Mouse (Mus musculus) lung, postnatal 14 days (tissue): ENCODE results near the gene Ikzf1.

Experiments
- DNase-seq: peaks from one replicate; pipeline ENCODE4 v3.0.0; 2021

The Ikzf1 gene

DNA sequence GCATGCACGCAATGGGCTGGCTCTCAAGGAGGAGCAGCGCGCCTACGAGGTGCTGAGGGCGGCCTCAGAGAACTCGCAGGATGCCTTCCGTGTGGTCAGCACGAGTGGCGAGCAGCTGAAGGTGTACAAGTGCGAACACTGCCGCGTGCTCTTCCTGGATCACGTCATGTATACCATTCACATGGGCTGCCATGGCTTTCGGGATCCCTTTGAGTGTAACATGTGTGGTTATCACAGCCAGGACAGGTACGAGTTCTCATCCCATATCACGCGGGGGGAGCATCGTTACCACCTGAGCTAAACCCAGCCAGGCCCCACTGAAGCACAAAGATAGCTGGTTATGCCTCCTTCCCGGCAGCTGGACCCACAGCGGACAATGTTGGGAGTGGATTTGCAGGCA, 84.5 kb downstream of the Ikzf1 start:
- no peak for DNase-seq

DNA sequence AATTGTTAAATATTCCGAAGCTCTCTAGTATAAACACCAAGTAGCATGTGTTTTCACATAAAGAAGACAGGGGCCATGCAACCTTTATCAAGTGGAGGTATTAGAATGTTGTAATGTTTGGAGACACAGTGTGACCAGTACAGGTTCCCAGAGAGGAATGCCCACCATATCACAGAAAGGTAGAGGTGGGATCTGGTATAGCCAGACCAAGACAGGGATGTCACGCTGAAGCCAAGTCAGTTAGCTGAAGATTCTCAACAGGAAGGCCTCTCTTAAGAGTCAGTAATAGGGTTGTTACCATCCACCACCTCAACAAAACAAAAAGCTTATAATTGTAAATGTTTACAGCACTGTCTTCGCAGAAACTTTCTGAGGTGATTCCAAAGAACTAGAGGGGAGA, 85.9 kb downstream of the Ikzf1 start:
- no peak for DNase-seq

DNA sequence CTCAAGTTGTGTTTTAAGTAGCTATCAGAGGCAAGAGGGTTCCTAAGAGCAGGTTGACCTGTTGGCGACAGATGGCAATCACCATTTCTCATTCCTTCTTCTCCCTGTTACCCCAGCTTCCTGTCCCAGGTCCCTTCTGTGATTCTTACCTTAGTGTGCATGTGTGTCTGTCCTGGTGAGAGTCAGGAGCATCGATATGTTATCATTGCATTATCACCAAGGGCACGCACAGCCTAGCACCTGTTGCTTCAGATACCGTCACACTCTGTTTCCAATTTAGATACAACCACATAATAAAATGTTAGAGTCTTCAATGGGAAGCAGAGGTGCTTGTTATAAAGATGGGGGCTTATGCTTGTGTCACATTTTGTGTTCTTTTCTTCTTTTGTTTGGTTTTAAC, 87.4 kb downstream of the Ikzf1 start:
- DNase-seq: no peak

DNA sequence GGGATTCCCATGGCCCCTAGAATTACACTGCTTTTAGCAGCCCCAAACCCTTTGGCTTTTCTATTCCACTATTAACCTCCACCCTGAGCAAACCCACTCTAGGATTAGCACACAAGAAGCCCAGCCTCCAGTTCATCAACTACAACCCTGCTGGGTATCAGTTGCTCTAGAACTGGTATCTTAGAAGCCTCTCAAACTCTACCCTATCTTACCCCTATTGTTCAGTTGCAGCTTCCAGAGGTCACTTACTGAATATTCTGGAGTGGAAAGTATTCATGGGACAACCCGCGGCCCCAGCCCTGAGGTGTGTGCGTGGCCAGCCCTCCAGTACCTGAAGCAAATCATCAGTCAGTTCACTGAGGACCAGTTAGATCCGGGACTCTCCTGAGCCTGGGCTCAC, 89.6 kb downstream of the Ikzf1 start:
- DNase-seq: no peak

DNA sequence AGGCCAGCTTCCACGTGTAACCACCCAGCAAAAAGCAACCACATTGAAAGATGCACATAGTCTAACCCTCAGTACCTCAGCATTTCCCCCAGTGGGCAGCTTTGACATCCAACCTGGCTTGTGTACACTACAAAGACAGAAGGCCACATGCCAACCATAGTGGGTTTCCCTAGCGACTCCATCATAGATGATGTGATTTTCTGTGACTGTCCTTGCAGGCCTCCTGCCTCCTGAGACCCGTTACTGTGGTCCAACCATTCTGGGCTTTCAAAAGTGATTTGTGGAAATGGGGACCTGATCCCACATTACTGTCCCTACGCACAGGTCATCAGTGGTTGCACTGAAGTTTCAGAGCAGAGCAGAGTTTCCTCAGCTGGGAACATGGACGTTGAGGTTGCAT, 90.1 kb downstream of the Ikzf1 start:
- no peak for DNase-seq

DNA sequence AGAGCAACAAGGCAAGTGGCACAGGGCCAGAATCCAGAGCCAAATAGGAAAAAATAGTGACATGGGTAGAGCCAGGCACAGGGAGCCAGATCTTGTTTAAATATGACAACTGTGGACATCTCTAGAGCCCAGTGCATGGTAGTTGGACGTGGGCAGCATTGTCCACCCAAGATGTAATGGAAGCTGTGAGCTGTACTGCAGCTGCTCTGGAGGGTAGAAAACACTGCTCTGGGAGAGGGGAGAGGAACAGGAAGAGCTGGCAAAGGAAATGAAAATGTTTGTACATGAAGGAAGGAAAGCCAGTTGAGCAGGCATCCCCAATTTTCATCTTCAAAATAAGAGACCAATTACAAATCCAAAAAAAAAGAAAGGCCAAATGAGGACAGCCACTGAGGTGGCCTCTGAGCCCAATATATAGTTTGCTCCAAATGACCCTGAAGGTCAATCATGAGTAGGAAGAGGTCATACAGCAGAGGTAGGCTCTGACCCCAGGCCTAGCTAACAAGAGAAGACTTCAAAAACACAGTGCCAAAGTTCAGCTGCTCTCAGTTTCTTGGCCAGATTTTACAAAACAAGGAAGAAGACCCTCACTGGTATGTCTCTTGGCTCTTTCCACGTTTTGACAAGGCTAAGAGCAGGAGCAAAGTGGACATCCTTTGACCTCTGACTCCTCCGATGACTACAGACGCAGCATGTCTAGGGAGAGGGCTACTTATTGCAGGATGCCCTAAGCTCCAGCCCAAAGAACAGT, 91.4 kb downstream of the Ikzf1 start:
- DNase-seq: no peak

DNA sequence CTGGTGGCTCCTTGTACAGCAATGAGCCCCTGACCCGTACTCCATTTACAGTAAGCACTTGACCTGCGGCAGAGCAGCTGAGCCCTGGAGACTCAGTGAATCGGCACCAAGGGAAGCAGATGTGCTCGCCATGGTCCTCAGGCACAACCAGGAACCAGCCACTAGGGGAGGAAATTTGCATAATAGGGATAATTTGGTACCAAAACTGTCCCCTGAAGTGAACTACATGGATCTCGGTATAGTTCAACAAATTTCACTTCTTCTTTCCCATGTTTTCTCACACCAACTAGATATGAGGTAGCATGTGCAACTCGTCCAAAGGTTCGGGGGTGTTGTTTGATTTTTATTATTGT, 92.0 kb downstream of the Ikzf1 start:
- no peak for DNase-seq

DNA sequence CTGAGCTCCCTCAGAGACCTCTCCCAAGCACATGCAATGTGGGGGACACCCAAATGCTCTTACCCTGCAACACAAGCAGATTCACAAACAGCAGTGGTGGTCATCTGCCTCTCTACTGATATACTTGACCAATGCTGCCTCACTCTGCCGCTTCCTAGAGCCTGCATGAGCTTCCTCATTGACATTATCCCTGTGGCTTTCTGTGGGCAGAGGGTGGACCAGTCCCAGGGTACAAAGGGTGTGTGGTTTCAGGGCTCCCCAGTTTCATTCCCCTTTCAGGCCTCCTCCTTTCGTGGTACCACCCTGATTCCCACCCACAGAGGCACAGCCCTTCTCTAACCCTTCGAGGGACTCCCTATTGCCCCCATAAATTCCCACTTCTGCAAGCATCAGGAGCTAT, 92.4 kb downstream of the Ikzf1 start:
- DNase-seq: no peak

DNA sequence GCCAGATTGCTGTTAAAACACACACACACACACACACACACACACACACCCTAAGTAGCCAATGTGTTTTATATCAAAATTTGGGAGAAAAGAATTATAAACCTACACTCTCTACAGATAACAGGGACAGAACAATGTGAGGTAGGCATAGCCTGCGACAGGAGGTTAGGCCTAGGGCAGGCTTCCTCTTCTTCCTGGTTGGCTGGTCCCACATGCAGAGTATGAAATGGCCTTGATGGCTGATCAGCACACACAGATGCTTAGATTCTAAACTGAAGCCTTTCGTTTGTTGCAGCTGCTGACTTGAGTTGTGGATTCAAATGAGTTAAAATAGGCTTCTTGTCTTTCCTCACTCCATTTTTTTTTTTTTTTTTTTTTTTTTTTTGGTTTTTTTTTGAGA, 93.0 kb downstream of the Ikzf1 start:
- DNase-seq: no peak

DNA sequence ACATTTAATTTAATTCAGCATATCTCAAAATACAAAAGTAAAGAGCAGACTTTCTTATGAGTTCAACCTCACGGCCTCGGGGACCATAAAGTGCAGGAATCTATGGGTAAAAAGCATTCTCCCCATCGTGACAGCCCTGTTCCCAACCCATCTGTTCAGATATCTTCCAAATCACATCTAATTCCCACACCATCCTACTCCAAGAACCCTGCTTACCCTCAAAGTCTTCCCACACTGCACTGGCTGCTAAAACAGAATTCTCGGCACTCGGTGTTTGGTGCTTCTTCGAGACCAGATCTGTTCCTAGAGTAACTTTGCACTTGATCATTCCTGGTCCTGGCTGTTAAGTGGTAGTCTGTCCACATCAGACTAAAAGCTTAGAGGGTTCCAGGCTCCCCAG, 93.5 kb downstream of the Ikzf1 start:
- DNase-seq: no peak

DNA sequence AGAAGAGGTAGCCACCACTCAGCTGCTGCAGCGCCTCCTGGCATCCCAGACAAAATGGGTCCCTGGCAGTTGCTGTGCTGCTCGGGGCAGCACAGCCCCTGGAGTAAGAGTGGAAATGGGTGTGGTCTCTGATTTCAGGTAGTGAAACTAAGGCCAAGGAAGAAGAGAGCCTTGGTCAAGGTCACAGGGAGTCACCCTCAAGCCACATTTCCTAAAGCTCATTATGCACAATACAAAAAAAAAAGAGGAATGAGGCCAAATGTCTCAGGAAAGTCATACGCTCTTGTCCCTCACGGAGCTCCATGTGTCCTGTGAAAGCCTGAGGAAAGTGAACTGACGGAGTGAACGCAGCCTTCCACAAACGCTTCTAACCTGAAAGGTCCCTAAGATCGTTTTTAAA, 96.9 kb downstream of the Ikzf1 start:
- no peak for DNase-seq

DNA sequence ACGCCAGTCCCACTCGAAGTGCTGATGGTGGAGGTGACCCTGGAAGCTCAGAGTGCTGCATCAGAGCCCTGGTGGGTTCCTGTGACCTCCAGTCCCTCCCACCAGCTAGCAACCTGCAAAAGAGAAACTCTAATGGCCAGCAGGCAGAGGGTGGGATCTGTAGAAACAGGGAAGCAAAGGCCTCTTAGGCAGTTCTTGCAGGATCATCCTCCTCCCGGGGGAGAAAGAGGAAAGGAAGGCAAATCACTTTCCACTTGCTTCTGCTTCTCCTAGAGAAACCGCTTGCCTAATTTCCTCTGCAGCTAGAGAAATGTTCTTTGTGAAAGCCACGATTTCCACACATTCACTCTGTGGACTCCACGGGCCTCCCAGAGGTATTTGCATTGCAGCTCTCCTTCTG, 100.7 kb downstream of the Ikzf1 start:
- DNase-seq: no peak

DNA sequence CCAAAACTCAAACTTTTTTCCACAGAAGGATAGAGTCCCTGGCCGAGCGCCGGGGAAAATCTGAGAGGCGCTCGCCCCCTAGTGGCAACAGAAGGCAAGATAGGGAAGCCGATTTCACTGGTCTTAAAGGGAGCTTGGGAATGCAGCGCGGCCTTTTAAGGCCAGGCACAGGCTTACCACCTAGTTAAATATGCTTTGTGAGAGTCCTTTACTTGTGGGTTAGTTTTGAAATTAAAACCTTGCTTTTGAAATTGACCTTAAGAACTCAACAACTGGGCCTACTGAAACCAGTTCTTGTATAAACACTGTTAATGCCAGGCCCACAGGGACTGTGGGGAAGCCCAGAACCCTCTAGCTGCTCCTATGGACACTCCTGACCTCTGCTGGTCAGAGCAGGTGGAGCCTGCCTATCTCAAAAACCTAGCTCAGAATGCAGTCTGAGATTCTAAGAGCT, 103.7 kb downstream of the Ikzf1 start:
- DNase-seq: peak; percentile 84

DNA sequence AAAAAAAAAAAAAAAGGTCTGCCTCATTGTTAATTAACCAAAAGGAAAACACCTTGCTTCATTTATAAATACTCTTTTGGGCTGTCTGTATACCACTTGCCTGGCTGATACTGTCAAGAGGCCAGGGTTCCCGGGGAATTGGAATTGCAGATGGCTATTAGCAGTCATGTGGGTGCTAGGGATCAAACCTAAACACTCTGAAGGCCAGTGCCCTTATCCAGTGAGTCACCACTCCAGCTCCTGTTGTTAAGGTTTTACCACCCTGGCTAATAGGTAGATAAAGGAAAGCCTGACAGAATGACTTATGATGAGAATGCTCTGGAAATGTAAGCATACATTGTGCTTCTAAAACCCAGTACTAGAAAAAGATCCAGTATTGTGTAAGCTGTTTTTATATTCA, 109.8 kb downstream of the Ikzf1 start:
- DNase-seq: no peak

DNA sequence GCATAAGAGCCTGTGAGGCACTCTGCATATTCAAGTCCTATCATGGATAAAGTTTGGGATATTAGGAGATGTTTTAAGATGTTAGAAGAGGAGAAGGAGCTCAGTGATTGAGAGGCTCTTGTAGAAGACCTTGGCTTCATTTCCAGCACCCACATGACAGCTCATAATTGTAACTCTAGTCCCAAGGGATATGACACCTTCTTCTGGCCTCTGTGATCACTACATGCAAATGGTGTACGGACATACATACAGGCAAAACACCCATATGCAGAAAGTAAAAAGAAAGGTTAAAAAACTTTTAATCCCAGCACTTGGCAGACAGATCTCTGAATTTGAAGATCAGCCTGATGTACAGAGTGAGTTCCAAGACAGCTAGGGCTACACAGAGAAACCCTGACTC, 113.9 kb downstream of the Ikzf1 start:
- DNase-seq: no peak

DNA sequence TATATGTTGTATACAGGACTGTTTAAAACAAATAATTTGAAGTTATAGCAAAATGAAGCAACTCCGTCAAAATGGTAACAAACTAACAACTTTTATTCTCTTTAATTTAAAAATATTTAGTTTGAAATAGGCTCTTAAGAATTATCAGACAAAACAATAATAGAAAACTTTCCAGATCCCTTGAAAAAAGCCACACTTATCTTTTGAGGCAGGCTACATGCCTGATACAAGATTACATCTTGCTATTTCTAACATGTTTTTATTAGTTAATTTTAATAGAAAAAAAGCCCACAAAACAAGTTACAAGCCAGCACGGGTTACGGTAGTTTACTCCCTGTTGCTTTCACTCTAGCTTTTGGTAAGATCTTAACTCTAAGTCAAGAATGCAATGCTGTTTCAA, 115.5 kb downstream of the Ikzf1 start:
- no peak for DNase-seq

DNA sequence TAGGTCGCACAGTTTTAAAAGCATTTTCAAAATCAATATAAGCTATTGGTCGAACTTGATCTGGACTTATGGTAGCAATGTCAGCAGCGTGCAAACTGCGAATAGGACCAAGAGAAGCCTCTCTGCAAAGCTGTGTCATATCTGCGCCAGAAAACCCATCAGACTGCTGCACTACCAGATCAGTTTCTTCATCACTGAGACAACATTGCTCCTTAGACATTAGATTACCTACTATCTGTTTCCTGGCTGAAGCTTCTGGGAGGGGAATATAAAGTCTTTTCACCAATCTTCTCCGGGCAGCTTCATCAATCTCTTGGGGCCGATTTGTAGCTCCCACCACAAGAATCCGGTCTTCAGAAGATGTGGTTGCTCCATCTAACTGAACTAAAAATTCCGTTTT, 116.3 kb downstream of the Ikzf1 start:
- DNase-seq: no peak

DNA sequence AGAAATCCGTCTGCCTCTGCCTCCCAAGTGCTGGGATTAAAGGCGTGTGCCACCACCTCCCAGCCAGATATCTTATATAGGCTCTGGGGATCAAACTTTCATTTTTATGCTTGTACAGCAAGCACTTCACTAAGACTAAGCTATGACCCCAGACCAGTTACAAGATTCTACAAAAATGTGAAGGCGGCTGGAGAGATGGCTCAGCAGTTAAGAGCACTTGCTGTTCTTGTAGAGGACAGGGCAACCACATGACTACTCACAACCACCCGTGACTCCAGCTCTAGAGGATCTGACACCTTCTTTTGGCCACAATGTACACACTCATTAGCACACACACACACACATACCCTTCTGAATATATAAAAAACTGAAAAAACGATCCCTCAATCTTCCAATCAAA, 119.6 kb downstream of the Ikzf1 start:
- no peak for DNase-seq

DNA sequence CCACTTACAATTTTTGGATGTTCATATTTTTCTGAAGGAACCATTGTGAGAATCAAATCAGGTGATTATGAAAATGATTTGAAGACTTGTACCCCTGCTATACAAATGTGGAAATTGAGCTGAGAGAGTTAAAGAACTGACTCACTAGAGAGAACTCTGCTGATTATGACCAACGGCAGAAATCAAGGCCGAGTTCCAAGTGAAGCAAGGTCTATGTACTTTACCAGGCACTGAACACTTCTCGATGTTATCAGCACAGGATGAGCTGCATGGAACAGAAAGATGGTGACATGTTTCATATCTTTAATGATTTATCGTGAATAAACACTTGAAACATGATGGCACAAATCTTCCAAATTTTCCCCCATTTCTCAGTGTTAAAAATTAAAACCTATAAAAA, 121.1 kb downstream of the Ikzf1 start:
- DNase-seq: no peak

DNA sequence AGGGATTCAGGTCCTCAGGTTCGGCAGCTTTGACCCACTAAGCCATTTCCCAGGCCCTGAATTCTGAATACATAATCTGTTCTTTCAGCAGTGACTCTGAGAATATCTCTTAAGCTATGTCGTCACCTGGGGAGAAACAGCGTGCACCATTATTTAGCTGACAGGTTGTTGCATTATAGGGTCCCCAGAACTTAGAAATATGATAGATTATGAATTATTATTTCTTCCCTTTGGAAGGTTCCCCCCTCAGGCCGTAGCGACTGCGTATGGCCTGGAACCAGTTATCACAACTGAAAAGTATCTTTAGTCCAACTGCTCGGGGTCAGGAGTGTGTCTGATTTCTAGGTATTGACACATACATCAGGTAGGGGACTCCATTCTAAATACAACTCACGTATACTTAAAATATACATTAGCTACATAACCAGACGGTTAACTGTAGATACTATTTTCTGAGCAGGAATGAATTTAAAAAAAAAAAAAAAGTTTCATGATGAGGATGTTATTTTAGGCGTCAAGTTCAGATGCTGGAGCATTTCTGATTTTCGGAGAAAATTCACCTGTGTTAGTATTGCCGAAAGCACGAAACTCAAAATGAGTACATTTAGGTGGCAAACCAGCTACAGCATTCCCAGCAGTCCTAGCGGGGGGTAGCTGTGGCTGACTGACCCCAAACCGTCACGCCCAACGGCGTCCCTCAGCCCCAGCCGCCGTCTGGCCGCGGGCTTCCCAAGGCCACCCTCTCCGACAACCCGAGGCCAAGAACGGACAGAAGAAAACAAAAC, 123.4 kb downstream of the Ikzf1 start:
- no peak for DNase-seq

DNA sequence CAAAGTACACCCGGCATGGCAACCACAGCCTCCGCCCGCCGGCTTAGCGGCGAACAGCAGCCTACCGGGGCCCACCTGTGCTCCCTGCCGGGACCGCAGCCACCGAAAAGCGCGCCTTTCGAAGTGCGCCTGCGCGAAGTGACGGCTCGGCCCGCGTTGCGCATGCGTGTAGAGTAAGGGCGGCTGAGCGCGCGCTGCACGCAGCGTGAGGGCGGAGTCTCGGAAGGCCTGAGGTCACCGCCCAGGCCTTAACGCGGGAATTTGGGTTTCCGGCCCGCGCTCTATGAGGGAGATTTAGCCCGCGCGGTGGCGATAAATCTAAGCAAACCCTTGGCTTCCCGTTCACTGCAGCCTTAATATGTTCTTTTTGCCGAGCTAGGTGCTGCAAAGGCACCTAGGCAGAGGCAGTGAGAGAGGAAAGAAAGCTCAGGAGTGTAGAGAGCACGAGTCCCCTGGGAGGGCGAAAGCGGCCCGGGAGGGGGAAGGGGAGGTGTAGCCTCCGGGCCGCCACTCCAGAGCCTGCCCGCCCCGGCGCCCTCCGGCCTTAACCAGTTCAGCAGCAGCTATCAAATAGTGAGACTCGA, 124.1 kb downstream of the Ikzf1 start, which contains the start of gene Fignl1:
Gene Fignl1 (minus strand): TSS at position 143 of the 584 bp plus-strand sequence.
- peak; percentile 97 for DNase-seq

DNA sequence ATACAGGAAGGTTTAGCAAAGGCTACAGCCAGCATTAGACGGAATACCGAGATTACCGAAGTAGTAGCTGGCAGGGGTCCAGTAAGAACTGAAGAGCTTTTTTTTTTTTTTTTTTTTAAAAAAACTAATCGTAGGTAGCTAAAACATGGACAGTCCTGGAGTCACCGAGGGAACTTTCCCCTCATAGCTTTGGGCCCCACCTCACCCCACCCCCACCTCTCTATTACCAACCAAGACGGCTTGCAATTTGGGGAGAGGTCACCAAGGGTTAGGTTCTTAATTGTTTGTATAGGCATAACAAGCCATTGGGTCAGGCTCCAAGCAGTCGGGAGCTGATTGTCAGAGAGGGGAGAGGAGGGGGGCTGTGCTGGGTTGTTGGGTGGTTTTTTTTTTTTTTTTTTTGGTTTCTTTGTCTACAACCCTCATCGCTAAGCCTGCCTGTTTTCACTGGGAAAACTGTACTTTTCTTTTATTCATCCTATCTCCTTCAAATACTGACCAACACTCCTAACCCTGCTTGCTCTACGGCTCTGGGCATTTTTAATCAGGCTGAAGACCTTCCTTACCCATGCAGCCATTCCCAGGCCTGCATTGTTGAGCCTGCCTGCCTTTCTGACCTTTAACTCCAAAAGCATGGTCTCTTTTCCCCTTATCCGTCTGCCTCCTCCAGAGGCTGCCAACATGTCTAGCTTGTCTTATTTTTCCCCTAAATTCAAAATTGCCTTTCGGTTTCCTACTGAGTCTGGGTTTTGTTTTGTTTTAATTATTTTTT, 124.8 kb downstream of the Ikzf1 start:
- no peak for DNase-seq

DNA sequence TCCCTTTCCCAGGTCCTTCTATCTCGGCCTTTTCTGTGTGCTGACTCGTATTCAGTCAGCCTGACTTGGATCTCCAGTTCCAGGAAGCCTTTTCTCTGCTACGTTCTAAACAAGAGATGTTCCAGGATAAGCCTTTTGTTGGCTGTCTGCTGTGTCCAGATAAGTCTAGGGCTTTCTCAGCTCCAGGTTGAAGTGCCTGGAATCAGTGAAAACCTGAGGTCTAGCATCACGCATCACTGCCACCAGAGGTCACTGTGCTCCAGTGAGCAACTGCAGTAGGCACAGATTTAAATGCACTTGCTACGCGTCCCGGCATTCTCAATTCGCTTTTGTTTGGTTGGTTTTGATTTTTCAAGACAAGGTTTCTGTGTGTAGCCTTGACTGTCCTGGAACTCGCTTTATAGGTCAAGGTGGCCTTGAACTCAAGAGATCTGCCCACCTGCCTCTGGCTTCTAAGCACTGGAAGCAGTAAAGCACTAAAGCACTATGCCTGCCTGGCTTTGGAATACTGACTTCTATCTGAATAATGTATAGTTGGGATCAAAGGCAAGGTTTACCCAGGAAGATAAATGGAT, 127.2 kb downstream of the Ikzf1 start:
- peak; percentile 83 for DNase-seq
